ENCODE assay signal across 23 mouse cellular contexts in the genomic region with DNA sequence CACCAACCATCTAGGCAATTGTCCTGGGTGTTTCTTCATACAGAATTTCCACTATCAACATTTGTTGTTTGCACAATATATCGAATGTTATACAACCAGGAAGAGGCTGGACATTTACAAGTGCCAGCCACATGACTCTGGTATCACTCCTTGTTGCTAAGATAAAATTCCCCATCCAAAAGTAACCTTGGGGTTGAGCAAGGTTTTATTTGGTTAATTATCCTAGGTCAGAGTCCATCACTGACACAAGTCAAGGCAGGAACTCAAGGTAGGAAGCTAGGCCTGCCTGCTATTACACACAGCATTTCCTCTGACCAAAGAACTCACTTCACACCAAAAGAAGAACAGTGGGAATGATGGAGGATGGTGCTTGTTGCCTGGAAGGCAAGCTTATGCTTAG.
DNase-seq lines count a peak whose midpoint lies in the region; ATAC-seq and TF ChIP-seq lines count a peak whose summit lies in the region.
"Had no signal": no experiment of that assay in that cellular context is flagged by ENCODE, and none has a peak within 500 bp of the region (broad histone marks: within the 10 kb centered on the region; RNA-seq: fewer than 3 reads in every experiment).

No protein-coding gene starts in this region.

- no peaks in the 10 kb centered on the region for H3K4me1 ChIP-seq in intestine, embryonic 15.5 days (replicated peaks)
- H3K4me1 ChIP-seq in intestine, postnatal 0 days (replicated peaks; ENCODE audit: control insufficient read depth, insufficient read depth, low read length) = no peaks in the 10 kb centered on the region
- H3K4me1 ChIP-seq: embryonic facial prominence, embryonic 10.5 days; embryonic facial prominence, embryonic 12.5 days; forebrain, embryonic 13.5 days; forebrain, embryonic 15.5 days had no signal

- no peaks in the 10 kb centered on the region for H3K36me3 ChIP-seq in intestine, embryonic 15.5 days
- H3K36me3 ChIP-seq in intestine, postnatal 0 days (ENCODE audit: control insufficient read depth, insufficient read depth) = no peaks in the 10 kb centered on the region
- H3K36me3 ChIP-seq: embryonic facial prominence, embryonic 10.5 days; embryonic facial prominence, embryonic 12.5 days; forebrain, embryonic 15.5 days; G1E had no signal

- whole genome bisulfite sequencing in intestine, embryonic 15.5 days = 56% methylated on average over 1 of the region's 1 CpGs
- WGBS in intestine, postnatal 0 days = 34% methylated on average over 1 of the region's 1 CpGs

- H3K4me2 ChIP-seq in intestine, embryonic 15.5 days (replicated peaks) = no peak overlapping the region
- no peak overlapping the region for H3K4me2 ChIP-seq in intestine, postnatal 0 days (replicated peaks; ENCODE audit: low read depth)
- H3K4me2 ChIP-seq: embryonic facial prominence, embryonic 12.5 days; forebrain, embryonic 13.5 days; forebrain, embryonic 15.5 days had no signal

- no peak overlapping the region for H3K27ac ChIP-seq in intestine, embryonic 15.5 days
- H3K27ac ChIP-seq in intestine, postnatal 0 days (ENCODE audit: low read depth, low read length) = no peak overlapping the region
- H3K27ac ChIP-seq: embryonic facial prominence, embryonic 10.5 days; embryonic facial prominence, embryonic 12.5 days; forebrain, embryonic 13.5 days; forebrain, embryonic 15.5 days had no signal

- ATAC-seq in frontal cortex, adult (ENCODE audit: low TSS enrichment) = peak; percentile 65
- peak; percentile 91 for ATAC-seq in intestine, embryonic 15.5 days
- ATAC-seq in intestine, postnatal 0 days = peak; percentile 98
- ATAC-seq: activated CD4-positive, CD25-positive, alpha-beta regulatory T cell, adult 4 months; CD4-positive, CD25-positive, alpha-beta regulatory T cell, adult 4 months; forebrain, embryonic 13.5 days; forebrain, embryonic 15.5 days; Patski had no signal

- H3K9ac ChIP-seq in intestine, embryonic 15.5 days = no peak overlapping the region
- no peak overlapping the region for H3K9ac ChIP-seq in intestine, postnatal 0 days (ENCODE audit: low read depth, low read length)
- H3K9ac ChIP-seq: embryonic facial prominence, embryonic 12.5 days; forebrain, embryonic 13.5 days; forebrain, embryonic 15.5 days had no signal

- no peaks in the 10 kb centered on the region for H3K9me3 ChIP-seq in intestine, embryonic 15.5 days
- H3K9me3 ChIP-seq in intestine, postnatal 0 days (ENCODE audit: control insufficient read depth) = no peaks in the 10 kb centered on the region
- H3K9me3 ChIP-seq: embryonic facial prominence, embryonic 10.5 days; embryonic facial prominence, embryonic 12.5 days; forebrain, embryonic 13.5 days; forebrain, embryonic 15.5 days; G1E had no signal

- no peaks in the 10 kb centered on the region for H3K27me3 ChIP-seq in intestine, embryonic 15.5 days (replicated peaks)
- no peaks in the 10 kb centered on the region for H3K27me3 ChIP-seq in intestine, postnatal 0 days (replicated peaks; ENCODE audit: control insufficient read depth, insufficient read depth, low read length)
- H3K27me3 ChIP-seq: CH12.LX; embryonic facial prominence, embryonic 12.5 days; forebrain, embryonic 13.5 days; forebrain, embryonic 15.5 days; Patski had no signal

- no peak overlapping the region for H3K4me3 ChIP-seq in intestine, embryonic 15.5 days (replicated peaks)
- H3K4me3 ChIP-seq in intestine, postnatal 0 days (ENCODE audit: low read depth, low read length) = no peak overlapping the region
- H3K4me3 ChIP-seq: embryonic facial prominence, embryonic 10.5 days; embryonic facial prominence, embryonic 12.5 days; forebrain, embryonic 13.5 days; forebrain, embryonic 15.5 days had no signal

- TF ChIP-seq CTCF in intestine, postnatal 0 days (IDR thresholded peaks at IDR 0.05; ENCODE audit: low read depth) = no peak

- DNase-seq in frontal cortex, adult 2 months (ENCODE audit: extremely low spot score in 1 of 2, low spot score in 1 of 2) = no peak
- no peak for DNase-seq in heart, adult 9 months (ENCODE audit: low spot score in 2 of 2)
- DNase-seq: adrenal gland, adult 8-10 months; adrenal gland, postnatal 14 days; adrenal gland, postnatal 36 days; B cell, adult 2 months; cerebellum, adult 11-12 months; cerebellum, adult 2 months; cerebellum, adult 9-10 months; cerebellum, postnatal 10 days; cerebellum, postnatal 25 days had no signal
